Mouse (Mus musculus): ENCODE measurements at regions not wholly inside any gene's neighbourhood (a gene's known extent, or its start where the extent isn't known, plus 50 kb on each side); places are given as distances from the start of the nearest gene placed in this dataset.

- no peak for DNase-seq
- no peak overlapping the region for H3K4me2 ChIP-seq (ENCODE audit: low read depth)
- H3K9me3 ChIP-seq (ENCODE audit: low read length), result no peaks in the 10 kb centered on the region
- H3K4me1 ChIP-seq (ENCODE audit: insufficient read depth), result no peaks in the 10 kb centered on the region
- no peak for ATAC-seq
- no peak overlapping the region for H3K27ac ChIP-seq (ENCODE audit: low read depth, low read length)
- no peaks in the 10 kb centered on the region for H3K27me3 ChIP-seq (ENCODE audit: insufficient read depth, low read length)
- no peaks in the 10 kb centered on the region for H3K36me3 ChIP-seq (ENCODE audit: insufficient read depth)
- H3K4me3 ChIP-seq (ENCODE audit: low read depth, low read length), result no peak overlapping the region
- WGBS, result 94% methylated on average over 20 of the region's 20 CpGs
- no peak overlapping the region for H3K9ac ChIP-seq
- TF ChIP-seq CTCF (IDR thresholded peaks at IDR 0.05; ENCODE audit: low read depth), result 0 out of 2 replicates have a peak, but pooled peaks have one; percentile 17
Measured at GRCm38 (mm10) chr17:48822101-48822876, 109.9 kb upstream of the Lrfn2 start.

- ATAC-seq (no peak), DNase-seq (no peak)
- Histone ChIP-seq H3K4me1 (ENCODE audit: insufficient read depth) (no peaks in the 10 kb centered on the region), H3K36me3 (ENCODE audit: insufficient read depth) (no peaks in the 10 kb centered on the region), H3K9me3 (ENCODE audit: low read length) (no peaks in the 10 kb centered on the region), H3K27me3 (ENCODE audit: insufficient read depth, low read length) (no peaks in the 10 kb centered on the region), H3K27ac (ENCODE audit: low read depth, low read length) (no peak overlapping the region), H3K9ac (no peak overlapping the region), H3K4me3 (ENCODE audit: low read depth, low read length) (no peak overlapping the region), H3K4me2 (ENCODE audit: low read depth) (no peak overlapping the region)
- 27% methylated on average over 9 of the region's 9 CpGs for WGBS
- no peak for TF ChIP-seq CTCF (IDR thresholded peaks at IDR 0.05; ENCODE audit: low read depth)
Measured at GRCm38 (mm10) chr17:48823921-48824320, 108.3 kb upstream of the Lrfn2 start.

- TF ChIP-seq CTCF (IDR thresholded peaks at IDR 0.05; ENCODE audit: low read depth), result no peak
- WGBS, result 59% methylated on average over 9 of the region's 9 CpGs
- Histone ChIP-seq H3K4me3 (ENCODE audit: low read depth, low read length) (no peak overlapping the region), H3K9ac (no peak overlapping the region), H3K27me3 (ENCODE audit: insufficient read depth, low read length) (no peaks in the 10 kb centered on the region), H3K9me3 (ENCODE audit: low read length) (no peaks in the 10 kb centered on the region), H3K27ac (ENCODE audit: low read depth, low read length) (peak overlapping the region; percentile 46; the same call in 1 of the 2 replicates), H3K4me1 (ENCODE audit: insufficient read depth) (no peaks in the 10 kb centered on the region), H3K4me2 (ENCODE audit: low read depth) (no peak overlapping the region), H3K36me3 (ENCODE audit: insufficient read depth) (no peaks in the 10 kb centered on the region)
- peak; percentile 36 for DNase-seq
- peak; percentile 85 for ATAC-seq
Measured at GRCm38 (mm10) chr17:48825212-48825913, 106.8 kb upstream of the Lrfn2 start.

- ATAC-seq (no peak), DNase-seq (no peak)
- Histone ChIP-seq H3K27me3 (ENCODE audit: insufficient read depth, low read length) (no peaks in the 10 kb centered on the region), H3K4me1 (ENCODE audit: insufficient read depth) (no peaks in the 10 kb centered on the region), H3K9ac (no peak overlapping the region), H3K36me3 (ENCODE audit: insufficient read depth) (no peaks in the 10 kb centered on the region), H3K27ac (ENCODE audit: low read depth, low read length) (no peak overlapping the region), H3K9me3 (ENCODE audit: low read length) (no peaks in the 10 kb centered on the region), H3K4me2 (ENCODE audit: low read depth) (no peak overlapping the region), H3K4me3 (ENCODE audit: low read depth, low read length) (no peak overlapping the region)
- WGBS, result 37% methylated on average over 20 of the region's 20 CpGs
- TF ChIP-seq CTCF (IDR thresholded peaks at IDR 0.05; ENCODE audit: low read depth), result no peak
Measured at GRCm38 (mm10) chr17:48838297-48838979, 93.7 kb upstream of the Lrfn2 start.

- Histone ChIP-seq H3K4me3 (ENCODE audit: low read depth, low read length) (no peak overlapping the region), H3K9ac (no peak overlapping the region), H3K4me1 (ENCODE audit: insufficient read depth) (no peaks in the 10 kb centered on the region), H3K27ac (ENCODE audit: low read depth, low read length) (no peak overlapping the region), H3K27me3 (ENCODE audit: insufficient read depth, low read length) (no peaks in the 10 kb centered on the region), H3K36me3 (ENCODE audit: insufficient read depth) (no peaks in the 10 kb centered on the region), H3K4me2 (ENCODE audit: low read depth) (no peak overlapping the region), H3K9me3 (ENCODE audit: low read length) (no peaks in the 10 kb centered on the region)
- ATAC-seq, result no peak
- no peak for TF ChIP-seq CTCF (IDR thresholded peaks at IDR 0.05; ENCODE audit: low read depth)
- no peak for DNase-seq
- WGBS, result 24% methylated on average over 7 of the region's 7 CpGs
Measured at GRCm38 (mm10) chr17:48847890-48848289, 84.3 kb upstream of the Lrfn2 start.

GRCm38 (mm10) chr17:48850910-48851309 lies 81.3 kb upstream of the Lrfn2 start:
- no peaks in the 10 kb centered on the region for H3K4me1 ChIP-seq (ENCODE audit: insufficient read depth)
- no peaks in the 10 kb centered on the region for H3K36me3 ChIP-seq (ENCODE audit: insufficient read depth)
- H3K9me3 ChIP-seq (ENCODE audit: low read length), result no peaks in the 10 kb centered on the region
- no peak overlapping the region for H3K4me2 ChIP-seq (ENCODE audit: low read depth)
- TF ChIP-seq CTCF (IDR thresholded peaks at IDR 0.05; ENCODE audit: low read depth), result no peak
- H3K4me3 ChIP-seq (ENCODE audit: low read depth, low read length), result no peak overlapping the region
- ATAC-seq, result no peak
- no peak overlapping the region for H3K9ac ChIP-seq
- H3K27ac ChIP-seq (ENCODE audit: low read depth, low read length), result no peak overlapping the region
- no peak for DNase-seq
- H3K27me3 ChIP-seq (ENCODE audit: insufficient read depth, low read length), result no peaks in the 10 kb centered on the region

GRCm38 (mm10) chr17:48858891-48859290 lies 73.3 kb upstream of the Lrfn2 start:
- WGBS, result 65% methylated on average over 6 of the region's 6 CpGs
- TF ChIP-seq CTCF (IDR thresholded peaks at IDR 0.05; ENCODE audit: low read depth), result no peak

More at GRCm38 (mm10) chr17:48858891-48859290, 73.3 kb upstream of the Lrfn2 start:
- no peak overlapping the region for H3K9ac ChIP-seq
- H3K4me2 ChIP-seq (ENCODE audit: low read depth), result no peak overlapping the region
- no peaks in the 10 kb centered on the region for H3K27me3 ChIP-seq (ENCODE audit: insufficient read depth, low read length)
- H3K27ac ChIP-seq (ENCODE audit: low read depth, low read length), result no peak overlapping the region
- DNase-seq (no peak), ATAC-seq (no peak)
- no peaks in the 10 kb centered on the region for H3K9me3 ChIP-seq (ENCODE audit: low read length)
- H3K4me1 ChIP-seq (ENCODE audit: insufficient read depth), result no peaks in the 10 kb centered on the region
- H3K4me3 ChIP-seq (ENCODE audit: low read depth, low read length), result no peak overlapping the region
- H3K36me3 ChIP-seq (ENCODE audit: insufficient read depth), result no peaks in the 10 kb centered on the region
